Mouse (Mus musculus) adrenal gland, postnatal 0 days (tissue): ENCODE results near the gene Gabrr1. TPM values are rescaled to one million over a fixed set of nuclear protein-coding genes. Genes with fewer than 3 reads are reported as not detected.

ENCODE experiments used
- polyA plus RNA-seq: library from polyadenylated mRNA; unstranded; fragments of >200 nt; fragmentation: Nextera tagmentation; extraction: Ambion mirVana; gene quantifications from 2 replicates; pipeline ENCODE4 v1.2.1, GENCODE M21; 2015

The Gabrr1 gene
- polyA plus RNA-seq, result not detected in 2 replicates

DNA sequence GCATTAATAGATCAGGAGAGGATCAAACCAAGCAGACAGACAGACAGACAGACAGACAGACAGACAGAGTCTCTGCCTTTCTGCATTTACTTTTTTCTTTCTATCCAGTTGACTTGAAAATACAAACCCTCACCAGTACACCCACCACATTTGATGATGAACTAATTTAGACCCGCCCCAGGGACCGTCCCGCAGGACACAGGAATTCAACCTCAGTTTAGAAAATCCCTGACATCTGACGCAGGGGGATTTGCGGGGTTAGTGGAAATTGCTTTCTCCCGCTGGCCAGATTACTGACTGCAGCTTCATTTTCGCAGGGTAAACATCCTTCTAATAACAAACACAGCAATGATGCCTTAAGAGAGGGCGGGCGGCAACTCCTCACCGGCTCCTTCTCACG lies at the start of gene Gabrr1:
TSS of gene Gabrr1 (plus strand) at position 301 of the 400 bp plus-strand sequence.

DNA sequence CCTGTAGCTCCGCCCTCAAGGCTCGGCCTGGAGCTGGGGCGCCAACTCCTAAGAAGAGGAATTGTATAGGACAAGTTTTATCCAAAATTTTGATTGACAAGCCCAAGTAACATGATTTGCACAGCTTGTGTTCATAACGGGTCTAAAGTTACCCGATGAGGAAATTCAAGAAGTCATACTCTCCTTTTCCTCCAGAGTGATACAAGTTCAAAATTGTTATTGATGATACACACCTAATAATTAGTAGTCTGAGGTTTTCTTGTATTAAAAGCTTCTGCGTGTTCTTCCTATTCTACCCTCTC lies 57.4 kb downstream of the Gabrr1 start, which contains the start of gene Pm20d2:
TSS of gene Pm20d2 (minus strand) at position 3 of the 302 bp plus-strand sequence.

DNA sequence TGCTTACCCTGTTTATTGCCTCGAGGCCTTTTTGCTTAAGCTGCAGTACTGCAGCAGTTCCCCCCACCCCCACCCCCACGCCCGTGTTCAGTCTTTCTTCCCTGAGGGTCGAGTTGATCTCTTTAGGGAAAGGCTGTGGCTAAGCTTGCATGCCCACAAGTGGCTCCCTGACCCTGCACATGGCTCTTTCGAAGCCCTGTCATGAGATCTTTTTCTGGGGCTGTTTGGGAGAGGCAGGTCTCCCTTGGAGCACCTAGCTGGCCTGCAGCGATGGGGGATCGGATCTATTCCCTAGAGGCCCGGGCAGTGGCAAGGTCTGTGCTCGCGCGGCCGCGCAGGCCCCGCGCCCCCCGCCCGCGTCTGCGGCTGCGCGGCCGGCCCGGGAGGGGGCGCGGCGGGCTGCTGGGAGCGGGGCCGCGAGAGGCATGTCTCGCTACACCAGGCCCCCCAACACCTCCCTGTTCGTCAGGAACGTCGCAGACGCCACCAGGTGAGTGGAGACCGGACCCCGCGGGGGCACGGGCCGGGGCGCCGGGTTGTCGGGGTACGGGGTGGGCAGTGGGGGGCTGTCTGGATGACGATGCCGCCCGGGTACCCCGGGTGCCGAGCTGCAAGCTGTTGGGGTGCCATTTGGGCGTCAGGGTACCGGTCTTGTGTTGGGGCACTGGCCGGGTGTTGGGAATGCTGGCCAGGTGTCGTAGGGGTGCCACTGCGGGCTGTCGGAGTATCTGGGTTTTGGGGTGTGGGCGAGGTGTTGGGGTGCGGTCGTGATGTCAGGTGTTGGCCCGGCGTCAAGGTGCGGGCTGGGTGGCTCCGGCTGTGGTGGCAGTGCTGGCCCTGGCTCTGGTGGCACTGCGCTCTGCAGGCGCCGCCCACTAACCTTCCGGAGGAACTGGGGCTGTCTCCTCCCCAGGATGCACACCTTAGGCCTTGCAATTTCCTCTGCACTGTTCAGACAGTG lies 76.8 kb downstream of the Gabrr1 start, which contains the start of gene Srsf12:
TSS of gene Srsf12 (plus strand) at position 111 of the 961 bp plus-strand sequence.

Other genes with a start within 250 kb of the Gabrr1 start
- gene Ankrd6, start 181.7 kb upstream of the Gabrr1 start, polyA plus RNA-seq, result 4.2 and 9.2 TPM in 2 replicates
- gene Rragd, start 149.5 kb upstream of the Gabrr1 start, polyA plus RNA-seq, result 4.7 and 5.9 TPM in 2 replicates
- gene Ube2j1, start 101.1 kb upstream of the Gabrr1 start, polyA plus RNA-seq, result 36.9 and 42.5 TPM in 2 replicates
- gene Gabrr2, start 69.5 kb upstream of the Gabrr1 start, polyA plus RNA-seq, result not detected in 2 replicates
- 3.1 and 6.3 TPM in 2 replicates for gene Pm20d2, start 57.2 kb downstream of the Gabrr1 start, polyA plus RNA-seq
- 6.7 and 10.8 TPM in 2 replicates for gene Srsf12, start 76.5 kb downstream of the Gabrr1 start, polyA plus RNA-seq
- 118 and 152 TPM in 2 replicates for gene Pnrc1, start 157.6 kb downstream of the Gabrr1 start, polyA plus RNA-seq
- gene Rngtt, start 177.8 kb downstream of the Gabrr1 start, polyA plus RNA-seq, result 12.0 and 20.9 TPM in 2 replicates